Mouse (Mus musculus) heart, adult 2 months (tissue): ENCODE measurements at regions not wholly inside any gene's neighbourhood (a gene's known extent, or its start where the extent isn't known, plus 50 kb on each side); places are given as distances from the start of the nearest gene placed in this dataset.

Experiments
- CTCF ChIP-seq: fragments of 200-600 bp; IDR thresholded peaks from 2 replicates; pipeline ENCODE4 v1.8.1; 2022; ENCODE audit warnings: antibody characterized with exemption, mild to moderate bottlenecking, moderate library complexity
- POLR2A ChIP-seq: fragments of 200-500 bp; IDR thresholded peaks from 2 replicates; pipeline ENCODE4 v1.6.1; 2011; ENCODE audit warnings: mild to moderate bottlenecking, low read depth, low read length, control low read depth; ENCODE audit not compliant: insufficient read depth

DNA sequence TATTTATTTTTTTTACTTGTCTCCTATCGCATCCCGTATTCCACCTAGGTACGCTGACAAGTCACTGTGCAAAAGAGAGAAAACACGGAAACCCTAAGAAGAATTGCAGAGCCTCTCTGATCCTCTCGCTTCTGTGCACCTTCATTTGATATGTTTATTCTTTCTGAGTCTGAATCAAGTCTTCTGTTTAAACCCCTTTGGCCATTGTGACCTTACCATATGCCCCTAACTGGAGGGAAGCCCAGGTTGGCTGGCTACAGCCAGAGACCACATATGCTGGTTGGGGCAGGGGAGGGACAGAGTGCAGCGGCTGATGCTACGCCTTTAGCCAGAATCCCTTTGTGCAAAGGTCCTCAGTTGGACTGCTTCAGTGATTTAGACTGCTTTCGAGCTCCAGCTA lies 346.0 kb upstream of the Nova1 start:
- TF ChIP-seq POLR2A = no peak
- TF ChIP-seq CTCF = no peak
